Mouse (Mus musculus): ENCODE data around the gene Hdgfl2.

- TF ChIP-seq JUND (conservative IDR thresholded peaks at IDR 0.05; ENCODE audit: low read depth, low read length) (no peak), POLR2A (IDR thresholded peaks at IDR 0.05; ENCODE audit: low read depth, low read length) (no peak), CHD2 (IDR thresholded peaks at IDR 0.05; ENCODE audit: low read length) (no peak), CTCF (conservative IDR thresholded peaks at IDR 0.05 in 1 of 2, IDR thresholded peaks at IDR 0.05 in 1 of 2; ENCODE audit: low read depth in 2 of 2, low read length in 2 of 2) (no peak), MAFK (IDR thresholded peaks at IDR 0.05; ENCODE audit: insufficient replicate concordance, low read length) (no peak), ELF1 (IDR thresholded peaks at IDR 0.05; ENCODE audit: low read depth, low read length) (no peak), POLR2AphosphoS2 (IDR thresholded peaks at IDR 0.05; ENCODE audit: low read depth, low read length) (no peak), TCF12 (IDR thresholded peaks at IDR 0.05; ENCODE audit: low read depth, low read length) (no peak), EP300 (IDR thresholded peaks at IDR 0.05; ENCODE audit: low read length) (no peak), MAX (IDR thresholded peaks at IDR 0.05; ENCODE audit: low read length) (no peak), NRF1 (IDR thresholded peaks at IDR 0.05; ENCODE audit: low read depth, low read length) (no peak), ZC3H11A (IDR thresholded peaks at IDR 0.05; ENCODE audit: low read depth, low read length) (no peak), RAD21 (IDR thresholded peaks at IDR 0.05; ENCODE audit: low read depth, low read length) (no peak), USF2 (conservative IDR thresholded peaks at IDR 0.05; ENCODE audit: low read depth, low read length) (no peak)
Observed at GRCm38 (mm10) chr17:56148790-56149618, 69.6 kb downstream of the Hdgfl2 start.
